Mouse (Mus musculus): ENCODE measurements around the gene Ttc7b. TPM values are rescaled to one million over a fixed set of nuclear protein-coding genes. Genes with fewer than 3 reads are reported as not detected.
A peak's percentile ranks its signal among the peaks of the same experiment; 100 is the strongest.

Ttc7b gene
- polyA plus RNA-seq, 1 experiment, result 7.1 TPM

- no peaks in the 10 kb centered on the region for H3K36me3 ChIP-seq (ENCODE audit: control insufficient read depth, insufficient read depth, low read length)
- H3K27me3 ChIP-seq (ENCODE audit: control insufficient read depth, insufficient read depth, low read length), result no peaks in the 10 kb centered on the region
- TF ChIP-seq CTCF (IDR thresholded peaks at IDR 0.05; ENCODE audit: control insufficient read depth, insufficient read depth, insufficient replicate concordance, low read depth, low read length) (no peak), POLR2A (IDR thresholded peaks at IDR 0.05; ENCODE audit: control insufficient read depth, low read depth, low read length) (no peak)
- no peaks in the 10 kb centered on the region for H3K4me1 ChIP-seq (ENCODE audit: control insufficient read depth, insufficient read depth, low read length)
- no peak overlapping the region for H3K27ac ChIP-seq (ENCODE audit: control insufficient read depth, insufficient read depth, low read depth, low read length)
- no peak overlapping the region for H3K4me3 ChIP-seq (ENCODE audit: control insufficient read depth, low read depth, low read length)
These were observed 77.2 kb downstream of the Ttc7b start for GRCm38 (mm10) chr12:100443452-100443851.

DNA sequence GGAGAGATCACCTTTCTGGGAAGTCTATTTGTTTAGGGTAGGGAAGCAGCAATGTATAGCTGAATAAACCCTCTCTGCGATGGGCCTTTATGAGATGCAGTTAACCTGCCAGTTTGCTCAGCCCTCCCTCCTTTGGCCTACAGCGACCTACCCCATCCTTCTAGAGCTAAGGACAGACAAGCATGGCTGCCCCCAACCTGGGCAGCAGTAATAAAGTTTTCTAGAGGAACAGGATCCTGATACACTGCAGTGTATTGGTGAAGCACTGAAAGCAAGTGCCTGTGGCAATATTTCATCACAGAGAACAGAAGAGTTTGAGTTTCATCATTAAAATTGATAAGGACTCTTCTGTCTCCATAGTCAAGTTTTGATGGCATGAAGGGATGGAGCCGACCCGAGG lies 79.0 kb downstream of the Ttc7b start:
- no peak for TF ChIP-seq POLR2A (IDR thresholded peaks at IDR 0.05; ENCODE audit: control insufficient read depth, low read depth, low read length)
- no peak for TF ChIP-seq CTCF (IDR thresholded peaks at IDR 0.05; ENCODE audit: control insufficient read depth, insufficient read depth, insufficient replicate concordance, low read depth, low read length)
- H3K36me3 ChIP-seq (ENCODE audit: control insufficient read depth, insufficient read depth, low read length), result no peaks in the 10 kb centered on the region
- no peaks in the 10 kb centered on the region for H3K4me1 ChIP-seq (ENCODE audit: control insufficient read depth, insufficient read depth, low read length)
- H3K27me3 ChIP-seq (ENCODE audit: control insufficient read depth, insufficient read depth, low read length), result no peaks in the 10 kb centered on the region
- H3K4me3 ChIP-seq (ENCODE audit: control insufficient read depth, low read depth, low read length), result no peak overlapping the region
- no peak overlapping the region for H3K27ac ChIP-seq (ENCODE audit: control insufficient read depth, insufficient read depth, low read depth, low read length)

DNA sequence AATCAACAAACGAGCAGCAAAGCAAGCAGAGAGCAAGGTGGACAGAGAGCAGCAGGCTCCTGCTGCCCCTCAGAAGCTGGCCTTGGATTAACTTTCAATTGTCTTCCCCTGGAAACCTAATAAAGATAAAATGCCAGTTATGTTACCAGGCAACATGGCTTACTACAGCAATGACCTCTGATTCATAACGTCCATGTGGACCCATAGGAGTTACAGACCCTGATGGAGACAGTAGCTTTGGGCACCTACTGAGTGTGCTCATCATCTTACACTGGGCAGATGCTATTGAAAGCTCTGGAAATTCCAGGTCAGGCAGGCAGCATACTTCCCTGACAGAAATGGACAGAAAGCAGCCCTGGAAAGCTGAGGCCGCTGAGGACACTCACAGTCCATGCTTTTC lies 80.7 kb downstream of the Ttc7b start:
- no peaks in the 10 kb centered on the region for H3K27me3 ChIP-seq (ENCODE audit: control insufficient read depth, insufficient read depth, low read length)
- TF ChIP-seq CTCF (IDR thresholded peaks at IDR 0.05; ENCODE audit: control insufficient read depth, insufficient read depth, insufficient replicate concordance, low read depth, low read length), result no peak
- no peak for TF ChIP-seq POLR2A (IDR thresholded peaks at IDR 0.05; ENCODE audit: control insufficient read depth, low read depth, low read length)
- H3K4me3 ChIP-seq (ENCODE audit: control insufficient read depth, low read depth, low read length), result no peak overlapping the region
- H3K36me3 ChIP-seq (ENCODE audit: control insufficient read depth, insufficient read depth, low read length), result no peaks in the 10 kb centered on the region
- H3K4me1 ChIP-seq (ENCODE audit: control insufficient read depth, insufficient read depth, low read length), result no peaks in the 10 kb centered on the region
- H3K27ac ChIP-seq (ENCODE audit: control insufficient read depth, insufficient read depth, low read depth, low read length), result no peak overlapping the region

GRCm38 (mm10) chr12:100439145-100439755 lies 81.4 kb downstream of the Ttc7b start:
- Histone ChIP-seq H3K27me3 (ENCODE audit: control insufficient read depth, insufficient read depth, low read length) (no peaks in the 10 kb centered on the region), H3K4me1 (ENCODE audit: control insufficient read depth, insufficient read depth, low read length) (no peaks in the 10 kb centered on the region), H3K36me3 (ENCODE audit: control insufficient read depth, insufficient read depth, low read length) (no peaks in the 10 kb centered on the region), H3K27ac (ENCODE audit: control insufficient read depth, insufficient read depth, low read depth, low read length) (no peak overlapping the region), H3K4me3 (ENCODE audit: control insufficient read depth, low read depth, low read length) (no peak overlapping the region)
- TF ChIP-seq CTCF (IDR thresholded peaks at IDR 0.05; ENCODE audit: control insufficient read depth, insufficient read depth, insufficient replicate concordance, low read depth, low read length) (no peak), POLR2A (IDR thresholded peaks at IDR 0.05; ENCODE audit: control insufficient read depth, low read depth, low read length) (no peak)

GRCm38 (mm10) chr12:100438509-100438908 lies 82.1 kb downstream of the Ttc7b start:
- no peak for TF ChIP-seq POLR2A (IDR thresholded peaks at IDR 0.05; ENCODE audit: control insufficient read depth, low read depth, low read length)
- no peak for TF ChIP-seq CTCF (IDR thresholded peaks at IDR 0.05; ENCODE audit: control insufficient read depth, insufficient read depth, insufficient replicate concordance, low read depth, low read length)
- H3K36me3 ChIP-seq (ENCODE audit: control insufficient read depth, insufficient read depth, low read length), result no peaks in the 10 kb centered on the region
- no peaks in the 10 kb centered on the region for H3K4me1 ChIP-seq (ENCODE audit: control insufficient read depth, insufficient read depth, low read length)
- no peak overlapping the region for H3K4me3 ChIP-seq (ENCODE audit: control insufficient read depth, low read depth, low read length)
- no peaks in the 10 kb centered on the region for H3K27me3 ChIP-seq (ENCODE audit: control insufficient read depth, insufficient read depth, low read length)
- H3K27ac ChIP-seq (ENCODE audit: control insufficient read depth, insufficient read depth, low read depth, low read length), result peak overlapping the region; percentile 12; the same call in 1 of the 2 replicates

DNA sequence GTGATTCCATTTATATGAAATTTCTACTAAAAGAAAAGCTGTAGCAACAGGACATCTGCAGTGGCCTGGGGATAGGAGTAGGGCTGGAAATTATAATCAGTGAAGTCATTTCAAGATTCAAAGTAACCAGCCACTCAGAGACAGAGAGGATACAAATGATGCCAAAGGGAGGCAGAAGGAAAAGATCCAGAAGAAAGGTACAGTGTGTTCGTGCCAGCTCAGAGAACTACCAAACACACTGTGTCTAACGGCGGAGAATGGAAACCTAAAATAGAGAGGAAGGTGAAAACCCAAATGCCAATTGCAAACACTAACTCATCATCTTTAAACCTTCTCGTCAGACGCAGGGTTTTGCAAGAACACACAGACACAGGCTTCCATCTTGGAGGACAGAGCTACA lies 82.8 kb downstream of the Ttc7b start:
- TF ChIP-seq CTCF (IDR thresholded peaks at IDR 0.05; ENCODE audit: control insufficient read depth, insufficient read depth, insufficient replicate concordance, low read depth, low read length), result no peak
- no peak for TF ChIP-seq POLR2A (IDR thresholded peaks at IDR 0.05; ENCODE audit: control insufficient read depth, low read depth, low read length)
- Histone ChIP-seq H3K4me1 (ENCODE audit: control insufficient read depth, insufficient read depth, low read length) (no peaks in the 10 kb centered on the region), H3K27me3 (ENCODE audit: control insufficient read depth, insufficient read depth, low read length) (no peaks in the 10 kb centered on the region), H3K4me3 (ENCODE audit: control insufficient read depth, low read depth, low read length) (no peak overlapping the region), H3K36me3 (ENCODE audit: control insufficient read depth, insufficient read depth, low read length) (no peaks in the 10 kb centered on the region), H3K27ac (ENCODE audit: control insufficient read depth, insufficient read depth, low read depth, low read length) (no peak overlapping the region)

GRCm38 (mm10) chr12:100435763-100436162 lies 84.9 kb downstream of the Ttc7b start:
- H3K36me3 ChIP-seq (ENCODE audit: control insufficient read depth, insufficient read depth, low read length), result no peaks in the 10 kb centered on the region
- H3K4me1 ChIP-seq (ENCODE audit: control insufficient read depth, insufficient read depth, low read length), result no peaks in the 10 kb centered on the region
- no peak overlapping the region for H3K4me3 ChIP-seq (ENCODE audit: control insufficient read depth, low read depth, low read length)
- TF ChIP-seq POLR2A (IDR thresholded peaks at IDR 0.05; ENCODE audit: control insufficient read depth, low read depth, low read length), result no peak
- TF ChIP-seq CTCF (IDR thresholded peaks at IDR 0.05; ENCODE audit: control insufficient read depth, insufficient read depth, insufficient replicate concordance, low read depth, low read length), result no peak
- H3K27ac ChIP-seq (ENCODE audit: control insufficient read depth, insufficient read depth, low read depth, low read length), result no peak overlapping the region
- no peaks in the 10 kb centered on the region for H3K27me3 ChIP-seq (ENCODE audit: control insufficient read depth, insufficient read depth, low read length)
